8 mouse cellular contexts compared by ENCODE assay signal in genomic region chr10:84760118-84761111, GRCm38 (mm10). TPM values are rescaled to one million over a fixed set of nuclear protein-coding genes. Genes with fewer than 3 reads are reported as not detected.
DNase-seq lines count a peak whose midpoint lies in the region; ATAC-seq lines count a peak whose summit lies in the region.
"Had no signal": no experiment of that assay in that cellular context is flagged by ENCODE, and none has a peak within 500 bp of the region (broad histone marks: within the 10 kb centered on the region; RNA-seq: fewer than 3 reads in every experiment).

No protein-coding gene starts in this region.

- peak; percentile 35 to 38 for DNase-seq in left cerebral cortex, postnatal 14 days (ENCODE audit: low spot score in 2 of 2)
- no peak for DNase-seq in left cerebral cortex, postnatal 36 days (ENCODE audit: low spot score in 2 of 2)
- DNase-seq in embryo, embryonic 9.5 days (ENCODE audit: extremely low spot score) = peak; percentile 79
- peak; percentile 82 for DNase-seq in hindbrain, embryonic 10.5 days (ENCODE audit: low spot score)
- peak; percentile 69 for DNase-seq in neural tube, embryonic 10.5 days (ENCODE audit: extremely low spot score, low spot score)
- DNase-seq in thymus, adult 18-20 months = no peak

- H3K4me1 ChIP-seq in hindbrain, embryonic 10.5 days (replicated peaks) = peaks cover 71% of the 10 kb centered on the region

- intact Hi-C loops in left cerebral cortex, postnatal 14 days (cut with DNase I) = no loop called here
- intact Hi-C loops in left cerebral cortex, postnatal 36 days (cut with DNase I) = no loop called here

- H3K36me3 ChIP-seq in hindbrain, embryonic 10.5 days = peaks cover 37% of the 10 kb centered on the region

- H3K27ac ChIP-seq in hindbrain, embryonic 10.5 days = peak overlapping the region; percentile 94
- H3K27ac ChIP-seq: macrophage had no signal

- peaks cover 62% of the 10 kb centered on the region for H3K27me3 ChIP-seq in hindbrain, embryonic 10.5 days (ENCODE audit: insufficient read depth, poor library complexity, severe bottlenecking)

- WGBS in hindbrain, embryonic 10.5 days = 4% methylated on average over 46 of the region's 46 CpGs

- no peaks in the 10 kb centered on the region for H3K9me3 ChIP-seq in hindbrain, embryonic 10.5 days

- peak overlapping the region; percentile 77 for H3K4me3 ChIP-seq in hindbrain, embryonic 10.5 days

- ATAC-seq in erythroid progenitor cell, adult 5-6 weeks (replicated peaks; ENCODE audit: low FRiP score, poor library complexity, severe bottlenecking) = no peak

RNA-seq across cellular contexts. Expression of gene Rfx4, which starts 4.6 kb away (rescaled TPM):
- total RNA-seq in left cerebral cortex, postnatal 14 days (2021) = 1 to 10 TPM; 9.1 to 10.0 TPM
- 10 to 100 TPM in 1 of 2 experiments, 1 to 10 TPM in 1; 9.3 to 11.3 TPM for total RNA-seq in left cerebral cortex, postnatal 36 days (2021)
- 49.2 and 66.6 TPM in 2 replicates for polyA plus RNA-seq in hindbrain, embryonic 10.5 days (2016; fragmentation: Nextera tagmentation; extraction: Ambion mirVana)
- not detected in 2 replicates for total RNA-seq in erythroid progenitor cell, adult 5-6 weeks (2015; ENCODE audit: low replicate concordance)
- not detected in 2 replicates for total RNA-seq in erythroid progenitor cell, adult 5-6 weeks (2017; ENCODE audit: low replicate concordance)
- polyA plus RNA-seq: macrophage had no signal

Comparison
In these comparisons a context has a peak if more than half of its experiments do, and no peak if none do; other contexts are left out.
1. DNase-seq: peak in left cerebral cortex, postnatal 14 days (2 of 2), embryo, embryonic 9.5 days (single experiment), hindbrain, embryonic 10.5 days (single experiment) and neural tube, embryonic 10.5 days (single experiment); none in left cerebral cortex, postnatal 36 days (0 of 2) and thymus, adult 18-20 months (0 of 2).
2. RNA of gene Rfx4, which starts 4.6 kb away (total RNA-seq): 9.3 to 11.3 TPM in left cerebral cortex, postnatal 36 days and 9.1 to 10.0 TPM in left cerebral cortex, postnatal 14 days; not detected in erythroid progenitor cell, adult 5-6 weeks; every median in the first group is over 10 times any median in the second.